Mouse (Mus musculus): ENCODE data around the gene Mthfr. TPM values are rescaled to one million over a fixed set of nuclear protein-coding genes. Genes with fewer than 3 reads are reported as not detected.

Gene Mthfr
- total RNA-seq, 2 experiments from 2014 or later, result 7.9 to 10.7 TPM

DNA sequence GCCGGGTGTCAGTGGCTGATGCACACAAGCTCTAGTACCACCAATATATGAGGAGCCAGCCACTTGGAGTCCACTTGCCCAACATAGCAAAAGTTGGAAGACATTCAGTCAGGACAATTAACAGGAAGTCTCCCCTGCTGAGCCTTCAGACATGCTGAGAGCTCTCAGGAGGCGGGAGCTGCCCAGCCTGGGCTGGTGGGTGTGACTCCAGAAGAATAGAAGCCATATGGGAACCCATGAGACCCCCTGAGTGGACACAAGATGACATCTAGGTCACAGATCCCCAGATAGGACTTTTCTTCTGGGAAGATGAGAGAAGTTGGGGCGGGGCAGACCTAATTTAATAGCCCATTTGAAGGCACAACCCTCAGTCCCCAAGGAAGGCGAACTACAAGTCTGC lies 50.3 kb downstream of the Mthfr start:
- no peak for DNase-seq

DNA sequence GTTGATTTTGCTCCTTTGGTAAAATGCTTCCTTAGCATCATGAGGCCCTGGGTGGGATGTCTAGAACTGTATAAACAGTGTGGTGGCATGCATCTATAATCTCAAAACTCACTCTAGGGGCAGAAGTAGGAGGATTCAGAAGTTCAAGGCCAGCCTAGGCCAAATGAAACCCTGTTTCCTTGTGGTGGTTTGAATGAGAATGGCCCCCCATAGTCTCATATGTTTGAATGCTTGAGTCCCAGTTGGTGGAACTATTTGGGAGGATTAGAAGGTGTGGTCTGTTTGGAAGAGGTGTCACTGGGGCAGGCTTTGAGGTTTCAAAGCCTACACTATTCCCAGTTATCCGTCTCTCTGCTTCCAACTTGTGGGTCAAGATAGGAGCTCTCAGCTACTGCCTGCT lies 52.3 kb downstream of the Mthfr start:
- no peak for DNase-seq

DNA sequence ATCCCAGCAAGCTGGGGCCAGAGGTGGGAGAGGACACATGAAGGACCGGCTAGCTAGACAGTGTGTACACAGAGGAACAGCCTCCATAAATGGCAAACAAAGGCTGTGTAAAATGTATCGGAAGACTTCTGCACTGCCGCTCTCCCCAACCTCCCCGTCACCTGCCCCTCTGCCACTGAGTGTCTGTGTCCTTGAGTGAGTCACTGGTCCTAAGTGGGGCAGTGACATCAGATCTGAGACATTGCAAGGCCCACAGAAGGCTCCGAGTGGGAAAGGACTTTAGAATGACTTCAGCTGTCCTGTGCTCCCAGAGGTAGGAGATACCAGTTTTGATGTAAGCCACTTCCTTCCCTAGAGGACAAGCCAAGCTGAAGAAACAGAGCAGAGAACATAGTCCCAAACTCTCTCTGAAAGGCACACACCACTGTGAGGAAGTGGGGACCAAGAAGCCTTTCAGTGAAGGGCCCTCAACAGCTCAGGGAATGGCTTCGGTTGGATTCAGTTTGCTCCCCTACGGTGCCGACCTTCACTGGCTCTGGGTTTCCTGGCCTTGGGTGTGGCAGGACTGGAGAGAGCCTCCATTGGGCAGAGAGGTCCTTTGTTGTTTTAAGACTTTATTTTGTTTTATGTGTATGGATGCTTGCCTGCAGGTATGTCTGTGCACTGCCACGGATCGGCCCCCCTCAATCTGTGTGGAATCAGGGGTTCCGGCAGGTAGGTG lies 53.8 kb downstream of the Mthfr start:
- no peak for DNase-seq

DNA sequence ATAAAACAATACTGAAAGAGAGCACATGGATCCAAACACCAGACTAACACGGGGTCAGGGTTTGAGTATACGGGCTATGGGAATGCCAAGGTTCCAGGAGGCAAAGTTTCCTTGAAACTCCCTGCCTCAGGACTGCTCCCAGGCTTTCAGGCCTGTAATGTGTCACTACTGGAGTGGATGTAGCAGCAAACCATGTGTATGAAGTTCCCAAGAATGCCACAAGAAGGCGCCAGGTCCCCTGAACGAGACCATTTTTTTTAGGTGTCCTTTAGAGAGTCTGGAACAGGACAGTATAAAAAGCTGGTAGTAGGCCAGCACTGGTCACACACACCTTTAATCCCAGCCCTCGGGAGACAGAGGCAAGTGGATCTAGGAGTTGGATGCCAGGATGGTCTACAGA lies 55.3 kb downstream of the Mthfr start:
- no peak for DNase-seq

DNA sequence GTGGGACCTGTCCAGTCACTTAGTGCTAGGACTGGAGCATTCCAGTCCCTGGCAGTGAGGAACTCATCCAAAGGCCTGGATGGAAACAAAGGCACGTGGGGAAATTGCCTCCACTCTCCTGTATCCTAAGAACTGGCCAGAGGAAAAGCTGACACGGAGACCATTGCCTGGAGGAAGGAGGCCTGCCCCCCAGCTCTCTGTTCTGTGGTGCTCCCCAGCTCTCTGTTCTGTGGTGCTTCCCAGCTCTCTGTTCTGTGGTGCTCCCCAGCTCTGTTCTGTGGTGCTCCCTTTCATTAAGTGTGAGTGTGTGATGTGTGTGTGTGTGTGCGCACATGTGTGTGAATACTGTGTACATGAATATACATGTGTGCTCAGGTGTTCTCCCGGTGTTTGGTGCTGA lies 56.2 kb downstream of the Mthfr start:
- DNase-seq, result no peak

DNA sequence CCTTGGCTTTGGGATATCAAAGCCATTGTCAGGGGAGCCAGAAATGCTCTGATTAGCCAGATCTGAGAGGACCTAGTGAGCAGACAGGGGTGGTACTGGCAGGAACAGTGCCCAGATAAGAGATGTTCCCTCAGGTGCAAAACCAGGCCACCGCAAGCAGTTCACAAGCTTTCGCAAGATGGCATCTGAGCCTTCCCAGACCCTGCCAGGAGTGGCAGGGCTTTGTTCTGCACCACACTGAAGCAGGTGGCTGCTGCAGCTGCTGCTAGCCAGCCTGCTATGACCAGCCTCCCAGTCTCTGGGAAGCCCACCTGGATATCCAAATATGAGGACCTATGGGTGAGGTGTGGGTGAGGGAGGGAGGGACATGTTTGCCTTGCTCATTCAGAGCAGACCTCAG lies 59.1 kb downstream of the Mthfr start:
- DNase-seq, result no peak

DNA sequence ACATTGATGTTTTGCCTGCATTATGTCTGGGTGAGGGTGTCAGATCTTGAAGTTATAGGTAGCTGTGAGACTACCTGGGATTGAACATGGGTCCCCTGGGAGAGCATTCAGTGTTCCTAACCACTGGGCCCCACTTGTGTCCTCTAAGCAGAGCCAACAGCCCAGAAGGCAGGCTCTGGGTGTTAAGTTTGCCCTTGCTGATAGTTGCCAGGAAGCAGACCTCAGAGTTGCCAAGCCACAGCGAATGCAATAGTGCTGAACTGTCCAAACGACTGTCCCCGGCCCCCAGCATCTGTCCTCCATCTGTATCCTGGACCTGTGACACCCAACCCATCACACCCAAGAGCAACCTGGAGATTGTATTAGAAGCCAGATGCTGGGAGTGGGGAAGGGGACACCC lies 59.8 kb downstream of the Mthfr start:
- no peak for DNase-seq

DNA sequence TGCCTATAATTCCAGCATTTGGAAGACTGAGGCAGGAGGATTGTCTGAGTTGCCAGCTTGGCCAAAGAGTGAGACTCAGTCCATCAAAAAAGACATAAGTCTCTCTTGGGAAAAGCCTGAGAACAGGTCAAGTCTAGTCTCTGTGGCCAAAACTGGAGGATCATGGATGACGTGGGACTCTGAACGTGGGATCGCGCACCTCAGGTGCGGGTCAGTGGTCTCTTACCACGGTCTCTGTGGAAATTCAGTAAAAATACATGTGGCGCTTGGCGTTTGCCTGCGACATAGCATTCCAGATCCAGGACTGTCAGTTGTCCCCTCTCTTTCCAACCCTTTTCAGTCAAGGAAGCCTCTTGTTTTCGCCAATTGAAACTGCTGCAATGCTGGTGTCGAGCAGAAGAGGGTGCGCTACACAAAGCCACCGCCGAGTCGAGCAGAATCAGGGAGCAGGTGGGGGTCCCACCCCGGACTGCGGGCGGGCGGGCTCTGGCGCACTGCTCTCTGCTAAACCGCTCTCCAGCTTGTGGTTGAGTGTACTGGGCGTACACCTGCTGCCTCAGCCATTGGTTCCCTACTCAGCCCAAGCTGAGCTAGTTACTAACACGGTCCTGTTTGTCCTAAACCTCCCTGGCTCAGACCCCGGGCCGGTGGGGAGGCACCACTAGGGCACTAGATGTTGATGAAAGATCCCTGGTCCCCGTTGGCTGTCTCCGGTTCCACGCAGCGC lies 63.1 kb downstream of the Mthfr start:
- peak; percentile 56 to 78 for DNase-seq

DNA sequence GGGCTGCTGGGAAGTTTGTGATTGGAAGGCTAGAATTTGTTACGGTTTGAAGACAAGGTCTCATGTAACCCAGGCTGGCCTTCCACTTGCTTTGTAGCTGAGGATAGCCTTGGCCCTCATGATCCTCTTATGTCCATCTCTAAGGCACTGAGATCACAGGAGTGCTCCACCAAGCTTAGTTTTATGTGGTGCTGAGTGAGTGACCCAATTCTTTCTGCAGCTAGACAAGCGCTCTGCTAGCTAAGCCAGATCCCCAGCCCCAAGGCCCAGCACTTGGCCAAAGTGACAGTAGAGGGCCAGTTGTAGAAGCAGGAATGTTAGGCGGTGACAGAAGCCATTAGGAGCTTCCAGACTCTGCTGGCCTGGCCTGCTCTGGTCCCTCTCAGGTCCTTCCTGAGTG lies 65.3 kb downstream of the Mthfr start:
- no peak for DNase-seq

DNA sequence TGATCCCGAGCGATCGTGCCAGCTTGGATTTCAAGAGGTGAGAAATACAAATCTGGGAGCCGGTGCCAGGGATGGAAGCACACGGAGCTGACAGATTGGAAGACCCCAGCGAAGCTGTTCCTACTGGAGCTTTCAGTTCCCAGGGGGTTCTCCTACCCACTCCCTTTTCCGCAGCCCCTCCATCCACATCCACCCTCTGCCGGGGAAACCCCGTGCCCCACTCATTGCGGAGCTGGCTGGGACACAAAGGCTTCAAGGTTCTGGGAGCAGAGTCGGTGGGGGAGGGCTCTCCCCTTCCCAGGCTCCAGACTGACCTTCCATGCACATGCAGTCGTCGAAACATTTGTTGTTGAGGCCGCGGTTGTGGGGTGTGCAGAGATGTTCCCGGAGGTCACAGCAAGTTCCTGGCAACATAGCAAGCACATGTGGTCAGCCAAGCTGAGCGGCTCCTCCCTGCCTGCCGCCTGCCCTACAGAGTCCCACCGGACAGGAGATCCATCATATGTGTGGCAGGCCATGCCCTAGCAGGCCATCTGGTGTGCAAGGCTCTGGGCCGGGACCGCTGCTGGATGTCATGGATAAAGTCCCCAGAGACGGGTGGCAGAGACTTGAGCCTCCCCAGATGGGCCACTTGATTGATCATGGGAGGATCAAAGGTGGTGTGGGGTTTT lies 68.9 kb downstream of the Mthfr start:
- DNase-seq, result peak; percentile 15 to 30

DNA sequence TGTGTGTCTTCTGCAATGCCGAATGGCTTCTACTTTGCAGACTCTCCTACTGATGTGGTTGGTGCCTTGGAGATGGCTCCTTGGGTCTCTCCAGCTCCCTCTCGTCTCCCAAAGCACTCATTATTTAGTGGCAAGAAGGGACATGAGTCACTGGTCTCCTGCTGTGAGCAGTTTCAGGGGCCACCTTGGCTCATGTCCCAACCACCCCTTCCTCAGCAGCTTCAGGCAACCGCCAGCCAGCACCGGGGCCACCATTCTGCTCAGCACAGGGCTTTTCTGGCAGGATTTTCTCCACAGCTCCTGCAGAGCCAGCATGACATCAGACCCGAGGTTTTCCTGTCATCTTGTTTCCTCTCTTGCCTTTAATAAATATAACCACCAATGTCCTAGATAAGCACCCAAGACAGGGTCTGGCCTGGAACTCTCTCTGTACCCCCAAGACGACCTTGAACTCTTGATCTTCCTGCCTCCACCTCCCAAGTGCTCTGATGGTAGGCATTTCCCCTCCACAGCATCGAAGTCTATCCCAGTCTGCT lies 69.8 kb downstream of the Mthfr start:
- no peak for DNase-seq

Other genes with a start within 250 kb of the Mthfr start
- 1 to 10 TPM; 2.1 to 2.2 TPM for gene Zfp984, start 229.3 kb upstream of the Mthfr start, total RNA-seq (2021)
- 10 to 100 TPM in 1 of 2 experiments, 1 to 10 TPM in 1; 9.8 to 10.9 TPM for gene Zfp933, start 190.7 kb upstream of the Mthfr start, total RNA-seq (2021)
- gene Miip, start 170.3 kb upstream of the Mthfr start, total RNA-seq (2021), result 1 to 10 TPM; 4.6 to 7.5 TPM
- 10 to 100 TPM; 17.2 to 22.3 TPM for gene Fv1, start 170.1 kb upstream of the Mthfr start, total RNA-seq (2021)
- 100 to 1,000 TPM; 623 to 655 TPM for gene Mfn2, start 134.4 kb upstream of the Mthfr start, total RNA-seq (2021)
- gene Plod1, start 102.3 kb upstream of the Mthfr start, total RNA-seq (2021), result 10 to 100 TPM; 61.0 to 65.3 TPM
- 10 to 100 TPM; 38.1 to 43.1 TPM for gene 2510039O18Rik, start 98.2 kb upstream of the Mthfr start, total RNA-seq (2021)
- 100 to 1,000 TPM; 170 to 310 TPM for gene Nppb, start 53.3 kb upstream of the Mthfr start, total RNA-seq (2021)
- 1,000 to 10,000 TPM; 1,365 to 1,908 TPM for gene Nppa, start 38.4 kb upstream of the Mthfr start, total RNA-seq (2021)
- 1 to 10 TPM; 7.8 to 8.0 TPM for gene Clcn6, start 256 bp upstream of the Mthfr start, total RNA-seq (2021)
- gene Agtrap, start 49.0 kb downstream of the Mthfr start, total RNA-seq (2021), result 10 to 100 TPM; 47.8 to 50.4 TPM
- gene Mad2l2, start 91.3 kb downstream of the Mthfr start, total RNA-seq (2021), result 10 to 100 TPM; 12.2 to 14.5 TPM
- gene Draxin, start 91.6 kb downstream of the Mthfr start, total RNA-seq (2021), result under 1 TPM; 0.07 to 0.08 TPM
- gene Fbxo6, start 113.1 kb downstream of the Mthfr start, total RNA-seq (2021), result 10 to 100 TPM; 41.0 to 42.1 TPM
- gene Fbxo44, start 121.4 kb downstream of the Mthfr start, total RNA-seq (2021), result 10 to 100 TPM; 22.8 to 23.0 TPM
- gene Fbxo2, start 121.5 kb downstream of the Mthfr start, total RNA-seq (2021), result under 1 TPM; 0.28 to 0.35 TPM
- not detected for gene Disp3, start 248.9 kb downstream of the Mthfr start, total RNA-seq (2021)